Mouse (Mus musculus) hindbrain, postnatal 0 days (tissue): Measurements from ENCODE around the gene Gm28051. TPM values are rescaled to one million over a fixed set of nuclear protein-coding genes. Genes with fewer than 3 reads are reported as not detected.

ENCODE experiments used
- ATAC-seq: fragments of 200-750 bp; cut with Nextera tagmentation; 2 replicates; pipeline ENCODE4 v1.8.0; 2017; ENCODE audit warnings: mild to moderate bottlenecking, moderate TSS enrichment, moderate library complexity
- DNase-seq: peaks from one replicate; pipeline ENCODE4 v3.0.0-alpha.2; 2015; ENCODE audit warnings: low spot score
- H3K27ac ChIP-seq: fragments of 300-500 bp; sonication (generic); 2 replicates; pipeline ENCODE4 v1.5.1; 2014; ENCODE audit warnings: mild to moderate bottlenecking
- H3K27me3 ChIP-seq: fragments of 300-500 bp; sonication (generic); 2 replicates; pipeline ENCODE4 v1.6.1; 2014; ENCODE audit warnings: low read length, mixed read lengths; ENCODE audit not compliant: insufficient read depth
- H3K36me3 ChIP-seq: fragments of 300-500 bp; sonication (generic); 2 replicates; pipeline ENCODE4 v1.6.1; 2014; ENCODE audit warnings: low read length, mixed read lengths; ENCODE audit not compliant: insufficient read depth
- H3K4me1 ChIP-seq: fragments of 300-500 bp; sonication (generic); 2 replicates; pipeline ENCODE4 v1.6.1; 2014; ENCODE audit warnings: antibody characterized with exemption, low read length, mixed read lengths; ENCODE audit not compliant: insufficient read depth
- H3K4me2 ChIP-seq: fragments of 300-500 bp; sonication (generic); 2 replicates; pipeline ENCODE4 v1.6.1; 2014; ENCODE audit warnings: low read depth, mild to moderate bottlenecking, low read length, moderate library complexity, mixed read lengths
- H3K4me3 ChIP-seq: fragments of 300-500 bp; sonication (generic); 2 replicates; pipeline ENCODE4 v1.5.1; 2014; ENCODE audit warnings: low read length
- H3K9ac ChIP-seq: fragments of 300-500 bp; sonication (generic); replicated peaks from 2 replicates; pipeline ENCODE4 v1.6.1; 2014; ENCODE audit warnings: mild to moderate bottlenecking, low read length, moderate library complexity, mixed read lengths
- H3K9me3 ChIP-seq: fragments of 300-500 bp; sonication (generic); 2 replicates; pipeline ENCODE4 v1.6.1; 2016; ENCODE audit warnings: low read length, mixed read lengths
- CTCF ChIP-seq: IDR thresholded peaks from 2 replicates; pipeline ENCODE4 v1.5.1; 2016; ENCODE audit warnings: antibody characterized with exemption, control low read depth, low read depth
- WGBS: fragments of 180-500 bp; shearing (Covaris S2); extraction: QIAGEN DNeasy Blood & Tissue Kit; methylation state at CpG from one replicate; pipeline ENCODE4 v1.1.7; 2014; 5-methylcytosine and 5-hydroxymethylcytosine counted together
- microRNA counts: library from miRNA; unstranded; fragments of <30 nt; microRNA quantifications from one replicate; lab custom pipeline; 2015
- microRNA-seq, 2 experiments: library from miRNA; unstranded; fragments of <30 nt; microRNA quantifications; one replicate each; pipeline ENCODE4; 2016
- polyA plus RNA-seq: library from polyadenylated mRNA; unstranded; fragments of >200 nt; fragmentation: Nextera tagmentation; extraction: Ambion mirVana; gene quantifications from 2 replicates; pipeline ENCODE4 v1.2.1, GENCODE M21; 2015
- total RNA-seq: library from RNA; depleted of rRNA; stranded (reverse); fragments of >200 nt; gene quantifications from 2 replicates; pipeline ENCODE4 v1.2.3, GENCODE M21; 2014; rRNA removed

Gene Gm28051
- total and polyA plus RNA-seq, 2 experiments from 2014 or later, result not detected

- Histone ChIP-seq H3K9me3 (no peaks in the 10 kb centered on the region), H3K4me1 (0 out of 2 replicates have a peak, but pooled peaks cover 5% of the 10 kb centered on the region), H3K4me2 (no peak overlapping the region), H3K27ac (no peak overlapping the region), H3K4me3 (no peak overlapping the region), H3K9ac (no peak overlapping the region), H3K27me3 (no peaks in the 10 kb centered on the region), H3K36me3 (peaks cover 6% of the 10 kb centered on the region; the same call in 1 of the 2 replicates)
- DNase-seq, result no peak
- no peak for TF ChIP-seq CTCF
- ATAC-seq, result no peak
- 88% methylated on average over 13 of the region's 13 CpGs for WGBS
These were observed 83.4 kb downstream of the Gm28051 start for GRCm38 (mm10) chr12:102674123-102674522.

DNA sequence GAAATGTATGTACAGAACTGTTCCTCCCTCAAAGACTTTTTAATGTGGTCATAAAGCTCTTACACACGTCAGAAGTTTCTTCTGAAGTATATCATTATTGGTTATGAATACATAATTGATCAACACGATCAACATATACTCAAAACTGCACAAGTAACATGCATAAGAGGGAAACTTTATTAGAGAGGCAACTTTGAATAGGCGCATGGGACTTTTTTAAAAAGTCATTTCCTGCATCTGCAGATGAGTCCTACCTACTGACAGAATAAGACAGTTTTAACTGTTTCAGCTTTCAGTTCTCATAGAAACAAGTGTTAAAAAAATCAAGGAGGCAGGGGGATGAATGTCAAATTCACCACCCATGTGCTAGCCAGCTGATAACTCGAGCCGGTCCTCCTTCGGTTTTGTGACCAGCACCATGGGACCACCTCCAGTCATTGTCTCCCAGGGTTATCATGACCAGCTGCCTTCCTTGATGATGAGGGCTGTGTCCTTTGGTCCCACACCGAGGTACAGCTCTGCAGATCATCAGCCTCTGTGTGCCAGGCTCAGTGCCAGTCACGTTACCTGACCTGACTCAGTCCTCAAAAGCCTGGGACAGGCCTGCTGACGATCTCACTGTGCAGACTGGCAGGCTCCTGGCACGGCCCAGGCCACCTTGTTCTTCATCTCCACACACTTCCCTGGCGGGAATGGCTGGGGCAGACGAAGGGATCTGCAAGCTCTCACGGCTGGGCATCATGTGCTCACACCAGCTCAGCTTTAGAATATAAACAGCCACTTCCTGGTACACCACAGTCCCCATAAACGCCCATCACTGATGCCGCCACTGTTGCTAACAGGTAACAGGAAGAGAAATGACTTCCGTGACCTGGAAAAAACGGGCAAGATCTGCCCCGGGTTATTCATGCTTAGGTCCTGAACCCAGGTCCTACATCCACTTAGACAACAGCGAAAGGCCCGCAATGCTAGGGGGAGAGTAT is 84.4 kb downstream of the Gm28051 start:
- no peak overlapping the region for H3K4me3 ChIP-seq
- H3K27ac ChIP-seq, result no peak overlapping the region
- H3K4me2 ChIP-seq, result no peak overlapping the region
- H3K4me1 ChIP-seq, result no peaks in the 10 kb centered on the region
- H3K27me3 ChIP-seq, result no peaks in the 10 kb centered on the region
- no peak for TF ChIP-seq CTCF
- peaks cover 6% of the 10 kb centered on the region; the same call in 1 of the 2 replicates for H3K36me3 ChIP-seq
- H3K9me3 ChIP-seq, result no peaks in the 10 kb centered on the region
- ATAC-seq, result no peak
- DNase-seq, result no peak
- 83% methylated on average over 20 of the region's 20 CpGs for WGBS
- no peak overlapping the region for H3K9ac ChIP-seq

GRCm38 (mm10) chr12:102672176-102672575 is 85.4 kb downstream of the Gm28051 start:
- Histone ChIP-seq H3K9ac (no peak overlapping the region), H3K4me3 (no peak overlapping the region), H3K4me2 (no peak overlapping the region), H3K9me3 (no peaks in the 10 kb centered on the region), H3K36me3 (peaks cover 6% of the 10 kb centered on the region; the same call in 1 of the 2 replicates), H3K27me3 (no peaks in the 10 kb centered on the region), H3K27ac (no peak overlapping the region), H3K4me1 (no peaks in the 10 kb centered on the region)
- WGBS, result 90% methylated on average over 8 of the region's 8 CpGs
- no peak for TF ChIP-seq CTCF
- ATAC-seq (no peak), DNase-seq (no peak)

DNA sequence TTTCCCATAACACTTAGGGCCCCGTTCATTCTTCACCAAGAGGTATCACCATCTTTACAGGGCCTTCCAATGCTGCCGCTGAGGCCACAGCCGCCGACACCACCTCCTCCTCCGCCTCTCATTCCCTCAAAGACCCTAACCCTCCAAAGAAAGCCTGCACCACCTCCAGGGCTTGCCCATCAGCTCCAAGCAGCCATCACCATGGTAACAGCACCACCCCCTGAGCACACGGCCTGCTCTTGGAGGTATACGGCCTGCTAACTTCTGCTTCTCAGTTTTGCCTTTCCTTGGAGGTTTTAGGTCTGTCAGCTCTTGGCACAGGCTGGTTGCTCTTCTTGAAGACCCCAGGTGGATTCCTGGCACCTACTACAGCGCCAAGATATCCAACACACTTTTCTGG is 86.7 kb downstream of the Gm28051 start:
- H3K9me3 ChIP-seq, result no peaks in the 10 kb centered on the region
- no peak overlapping the region for H3K4me3 ChIP-seq
- ATAC-seq (no peak), DNase-seq (no peak)
- TF ChIP-seq CTCF, result no peak
- H3K36me3 ChIP-seq, result peaks cover 6% of the 10 kb centered on the region; the same call in 1 of the 2 replicates
- no peak overlapping the region for H3K27ac ChIP-seq
- no peak overlapping the region for H3K4me2 ChIP-seq
- H3K4me1 ChIP-seq, result no peaks in the 10 kb centered on the region
- no peaks in the 10 kb centered on the region for H3K27me3 ChIP-seq
- H3K9ac ChIP-seq, result no peak overlapping the region
- WGBS, result 38% methylated on average over 8 of the region's 8 CpGs

MicroRNAs within 50 kb of the gene (microRNA counts, 519-probe panel; counts per million panel counts)
- not detected for microRNA mmu-miR-1936 (lab: Ali Mortazavi, UCI)

Small RNAs within 50 kb of the gene (microRNA-seq; reads per million reads assigned to microRNA genes)
- gene Mir1936, result 0 reads per million in 2 experiments

Other genes starting within 250 kb of the Gm28051 start
- gene Chga, start 202.8 kb downstream of the Gm28051 start, total RNA-seq, result 160 and 171 TPM in 2 replicates
- 254 and 255 TPM in 2 replicates for gene Chga, start 202.8 kb downstream of the Gm28051 start, polyA plus RNA-seq
- 69.0 and 73.9 TPM in 2 replicates for gene Itpk1, start 52.8 kb downstream of the Gm28051 start, total RNA-seq
- 34.1 and 35.7 TPM in 2 replicates for gene Itpk1, start 52.8 kb downstream of the Gm28051 start, polyA plus RNA-seq
- 13.9 and 20.7 TPM in 2 replicates for gene Moap1, start 14.1 kb downstream of the Gm28051 start, total RNA-seq
- gene Moap1, start 14.1 kb downstream of the Gm28051 start, polyA plus RNA-seq, result 62.3 and 64.9 TPM in 2 replicates
- gene Tmem251, start 14.0 kb downstream of the Gm28051 start, total RNA-seq, result 4.3 and 7.1 TPM in 2 replicates
- 11.2 and 12.2 TPM in 2 replicates for gene Tmem251, start 14.0 kb downstream of the Gm28051 start, polyA plus RNA-seq
- 10.2 and 10.8 TPM in 2 replicates for gene Gon7, start within 50 bp of the Gm28051 start, total RNA-seq
- gene Gon7, start within 50 bp of the Gm28051 start, polyA plus RNA-seq, result 31.4 and 33.9 TPM in 2 replicates
- 47.2 and 49.2 TPM in 2 replicates for gene Ubr7, start 202 bp upstream of the Gm28051 start, total RNA-seq
- gene Ubr7, start 202 bp upstream of the Gm28051 start, polyA plus RNA-seq, result 26.2 and 28.1 TPM in 2 replicates
- gene Gm20604, start 907 bp upstream of the Gm28051 start, total RNA-seq, result 16.2 and 18.8 TPM in 2 replicates
- 46.2 and 48.1 TPM in 2 replicates for gene Gm20604, start 907 bp upstream of the Gm28051 start, polyA plus RNA-seq
- gene Btbd7, start 120.7 kb upstream of the Gm28051 start, total RNA-seq, result 27.3 and 30.9 TPM in 2 replicates
- 9.7 TPM in 2 replicates for gene Btbd7, start 120.7 kb upstream of the Gm28051 start, polyA plus RNA-seq
- not detected in 2 replicates for gene Cox8c, start 141.6 kb upstream of the Gm28051 start, total RNA-seq
- gene Cox8c, start 141.6 kb upstream of the Gm28051 start, polyA plus RNA-seq, result not detected in 2 replicates
- gene Unc79, start 191.1 kb upstream of the Gm28051 start, total RNA-seq, result 37.7 and 40.7 TPM in 2 replicates
- gene Unc79, start 191.1 kb upstream of the Gm28051 start, polyA plus RNA-seq, result 4.2 and 4.7 TPM in 2 replicates